Mouse (Mus musculus) hindbrain, embryonic 10.5 days (tissue): ENCODE measurements around the gene Olfr610. TPM values are rescaled to one million over a fixed set of nuclear protein-coding genes. Genes with fewer than 3 reads are reported as not detected.
"Not testable (repeated sequence)": the region's sequence is repeated elsewhere in the genome, so short reads cannot be mapped to it uniquely, and the experiment has no call there.

Experiments
- DNase-seq: peaks from one replicate; pipeline ENCODE4 v3.0.0-alpha.2; 2017; ENCODE audit warnings: low spot score
- H3K27ac ChIP-seq: fragments of 300-500 bp; sonication (generic); 2 replicates; pipeline ENCODE4 v1.5.1; 2016; ENCODE audit warnings: mild to moderate bottlenecking, moderate library complexity
- H3K27me3 ChIP-seq: fragments of 300-500 bp; sonication (generic); 2 replicates; pipeline ENCODE4 v1.6.1; 2016; ENCODE audit warnings: mild to moderate bottlenecking; ENCODE audit not compliant: poor library complexity, insufficient read depth, severe bottlenecking
- H3K36me3 ChIP-seq: fragments of 300-500 bp; sonication (generic); 2 replicates; pipeline ENCODE4 v1.6.1; 2016; ENCODE audit warnings: mild to moderate bottlenecking, moderate library complexity
- H3K4me1 ChIP-seq: fragments of 300-500 bp; sonication (generic); replicated peaks from 2 replicates; pipeline ENCODE4 v1.6.1; 2016; ENCODE audit warnings: mild to moderate bottlenecking
- H3K4me3 ChIP-seq: fragments of 300-500 bp; sonication (generic); 2 replicates; pipeline ENCODE4 v1.5.1; 2016; ENCODE audit warnings: mild to moderate bottlenecking, moderate library complexity
- H3K9me3 ChIP-seq: fragments of 300-500 bp; sonication (generic); 2 replicates; pipeline ENCODE4 v1.6.1; 2016; ENCODE audit warnings: mild to moderate bottlenecking, moderate library complexity
- WGBS: fragments of 180-500 bp; shearing (Covaris S2); methylation state at CpG from one replicate; pipeline ENCODE4 v1.1.7; 2016; 5-methylcytosine and 5-hydroxymethylcytosine counted together
- polyA plus RNA-seq: library from polyadenylated mRNA; unstranded; fragments of >200 nt; fragmentation: Nextera tagmentation; extraction: Ambion mirVana; gene quantifications from 2 replicates; pipeline ENCODE4 v1.2.1, GENCODE M21; 2016

Olfr610 gene
- not detected in 2 replicates for polyA plus RNA-seq

DNA sequence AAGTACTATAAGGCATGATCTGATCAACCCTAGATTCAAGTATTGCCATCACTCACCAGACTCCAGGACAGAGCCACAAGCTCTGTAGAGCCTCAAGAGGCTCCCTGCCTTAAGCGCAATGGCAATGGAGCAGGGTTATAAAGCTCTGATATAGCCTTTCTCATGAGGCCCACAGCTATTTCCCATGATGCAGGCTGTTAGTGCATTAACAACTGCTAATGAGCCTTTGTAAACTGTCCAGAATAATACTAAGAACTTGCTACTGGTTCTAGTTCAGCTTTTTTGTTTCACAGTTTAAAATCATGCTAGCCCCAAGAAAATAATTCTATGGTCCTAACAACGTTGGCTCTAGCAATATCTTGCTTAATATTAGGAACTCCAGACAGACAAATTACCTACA lies at the start of gene Olfr610:
Gene Olfr610 (minus strand): TSS at position 101 of the 400 bp plus-strand sequence.
- no peak for DNase-seq
- no peaks in the 10 kb centered on the region for H3K27me3 ChIP-seq
- no peaks in the 10 kb centered on the region for H3K36me3 ChIP-seq
- no peaks in the 10 kb centered on the region for H3K4me1 ChIP-seq
- WGBS: 85% methylated on average over 2 of the region's 2 CpGs
- H3K4me3 ChIP-seq: no peak within 1 kb of the TSS
- H3K27ac ChIP-seq: no peak within 1 kb of the TSS
- H3K9me3 ChIP-seq: no peaks in the 10 kb centered on the region

DNA sequence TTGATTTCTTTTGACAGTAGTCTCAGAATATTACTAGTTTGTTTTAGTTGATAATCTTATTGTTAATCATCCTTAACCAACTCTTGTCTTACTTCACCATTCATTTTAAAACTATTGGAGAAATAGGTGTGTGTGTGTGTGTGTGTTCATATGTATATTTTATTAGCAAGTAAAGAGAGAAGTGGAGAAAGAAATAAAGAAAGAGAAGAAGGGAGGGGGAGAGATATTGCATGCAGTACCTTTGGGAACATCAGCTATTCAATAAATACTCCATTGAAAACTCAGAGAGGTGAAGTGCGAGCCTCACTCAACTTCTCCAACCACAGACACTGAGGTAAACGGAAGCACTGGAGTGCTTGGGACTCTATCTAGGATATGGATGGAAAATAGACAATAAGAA lies 43.9 kb upstream of the Olfr610 start, which contains the start of gene Olfr615:
Gene Olfr615 (plus strand): TSS at position 301 of the 400 bp plus-strand sequence.
- WGBS: 89% methylated on average over 2 of the region's 2 CpGs
- Histone ChIP-seq H3K4me1 (no peaks in the 10 kb centered on the region), H3K9me3 (no peaks in the 10 kb centered on the region), H3K4me3 (no peak within 1 kb of the TSS), H3K27ac (no peak within 1 kb of the TSS), H3K36me3 (no peaks in the 10 kb centered on the region), H3K27me3 (no peaks in the 10 kb centered on the region)
- DNase-seq: no peak

DNA sequence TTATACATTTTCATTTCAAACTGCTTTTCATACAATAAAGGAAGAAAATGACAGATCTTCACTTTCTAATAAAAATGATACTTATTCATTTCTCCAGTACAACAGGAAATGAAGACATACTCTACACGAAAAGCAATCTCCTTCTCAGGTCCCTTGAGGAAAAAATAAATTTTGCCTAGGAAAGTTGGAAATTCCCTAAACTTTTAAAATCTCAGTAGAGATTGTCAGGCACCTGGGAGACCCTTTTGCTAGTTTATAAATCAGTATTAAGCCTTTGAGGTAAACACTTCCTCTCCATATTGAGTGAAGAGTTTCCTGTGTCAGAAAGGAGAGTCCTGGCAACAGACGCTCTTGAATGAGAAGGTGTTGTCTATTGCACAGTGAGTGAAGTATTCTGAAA lies 35.9 kb upstream of the Olfr610 start, which contains the start of gene Olfr613:
Gene Olfr613 (plus strand): TSS at position 301 of the 400 bp plus-strand sequence.
- H3K4me1 ChIP-seq: no peaks in the 10 kb centered on the region
- no peaks in the 10 kb centered on the region for H3K36me3 ChIP-seq
- DNase-seq: no peak
- no peaks in the 10 kb centered on the region for H3K27me3 ChIP-seq
- H3K9me3 ChIP-seq: no peaks in the 10 kb centered on the region
- no peak within 1 kb of the TSS for H3K27ac ChIP-seq
- WGBS: 75% methylated on average over 2 of the region's 2 CpGs
- no peak within 1 kb of the TSS for H3K4me3 ChIP-seq

DNA sequence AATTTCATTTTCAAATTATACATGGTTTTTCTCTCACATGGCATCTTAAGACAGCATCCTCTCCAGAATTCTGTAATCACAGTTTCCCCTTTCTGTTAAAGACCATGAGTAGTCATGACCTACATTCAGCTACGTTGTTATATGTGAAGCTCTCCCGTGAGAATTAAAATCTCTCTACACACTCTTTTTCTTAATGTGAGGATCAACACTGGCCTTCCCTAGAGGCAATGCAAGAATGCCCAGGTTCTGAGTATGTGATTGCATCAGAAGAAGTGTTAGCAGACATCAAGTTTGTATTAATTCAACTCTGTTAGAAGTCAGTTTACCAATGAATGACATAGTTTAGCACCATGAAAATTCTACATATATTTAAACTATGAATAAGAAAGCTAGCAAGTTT lies 30.7 kb upstream of the Olfr610 start, which contains the start of gene Olfr612:
Gene Olfr612 (minus strand): TSS at position 101 of the 400 bp plus-strand sequence.
- not testable (repeated sequence) for DNase-seq, H3K4me1 ChIP-seq, H3K27ac ChIP-seq, H3K4me3 ChIP-seq, H3K36me3 ChIP-seq, H3K9me3 ChIP-seq, H3K27me3 ChIP-seq
- 88% methylated on average over 2 of the region's 2 CpGs for WGBS

DNA sequence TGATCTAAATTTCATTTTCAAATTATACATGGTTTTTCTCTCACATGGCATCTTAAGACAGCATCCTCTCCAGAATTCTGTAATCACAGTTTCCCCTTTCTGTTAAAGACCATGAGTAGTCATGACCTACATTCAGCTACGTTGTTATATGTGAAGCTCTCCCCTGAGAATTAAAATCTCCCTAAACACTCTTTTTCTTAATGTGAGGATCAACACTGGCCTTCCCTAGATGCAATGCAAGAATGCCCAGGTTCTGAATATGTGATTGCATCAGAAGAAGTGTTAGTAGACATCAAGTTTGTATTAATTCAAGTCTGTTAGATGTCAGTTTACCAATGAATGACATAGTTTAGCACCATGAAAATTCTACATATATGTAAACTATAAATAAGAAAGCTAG lies 8.8 kb upstream of the Olfr610 start, which contains the start of gene Olfr611:
Gene Olfr611 (minus strand): TSS at position 101 of the 400 bp plus-strand sequence.
- not testable (repeated sequence) for H3K4me3 ChIP-seq, H3K36me3 ChIP-seq, H3K27ac ChIP-seq, DNase-seq, H3K9me3 ChIP-seq, H3K27me3 ChIP-seq, H3K4me1 ChIP-seq
- WGBS: 64% methylated on average over 1 of the region's 1 CpGs

DNA sequence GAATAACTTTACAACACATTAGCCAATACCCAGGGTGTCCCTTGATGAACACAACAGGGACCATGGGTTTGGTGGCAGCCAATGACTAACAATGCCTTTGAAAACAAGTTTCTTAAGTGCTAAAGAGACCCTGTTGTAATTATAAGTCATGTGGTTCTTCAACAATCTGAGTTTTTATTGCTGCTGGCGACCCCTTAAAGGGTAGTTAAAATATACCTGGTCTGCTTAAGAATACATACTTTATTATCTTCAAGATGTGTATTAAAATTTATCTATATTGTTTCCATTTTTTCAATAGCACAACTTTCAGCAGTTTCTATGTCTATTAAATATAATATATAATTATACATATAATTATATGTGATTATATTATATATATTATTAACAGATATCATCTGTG lies 14.0 kb downstream of the Olfr610 start, which contains the start of gene Olfr609:
Gene Olfr609 (minus strand): TSS at position 101 of the 400 bp plus-strand sequence.
- Histone ChIP-seq H3K36me3 (no peaks in the 10 kb centered on the region), H3K4me1 (no peaks in the 10 kb centered on the region), H3K27ac (no peak within 1 kb of the TSS), H3K4me3 (no peak within 1 kb of the TSS), H3K27me3 (no peaks in the 10 kb centered on the region), H3K9me3 (no peaks in the 10 kb centered on the region)
- WGBS: 74% methylated on average over 1 of the region's 1 CpGs
- no peak for DNase-seq

DNA sequence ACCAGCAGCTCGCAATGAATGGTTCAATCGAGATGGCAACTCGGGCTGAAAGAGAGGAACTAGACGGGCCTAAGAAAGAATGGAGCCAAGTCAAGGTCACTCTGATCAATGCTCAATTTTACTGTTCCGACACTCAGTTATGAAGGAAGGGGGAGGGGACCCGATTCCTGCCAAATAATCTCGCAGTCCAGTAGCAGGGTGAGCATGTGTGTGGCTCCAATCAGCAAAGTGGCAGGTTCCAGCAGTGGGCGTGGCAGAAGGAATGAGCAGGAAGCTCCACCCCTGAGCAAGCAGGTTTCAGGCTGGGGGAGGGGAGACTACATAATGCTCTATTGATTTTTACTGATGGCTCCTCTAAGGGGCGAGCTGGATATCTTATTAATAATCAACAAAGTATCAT lies 34.8 kb downstream of the Olfr610 start:
- H3K9me3 ChIP-seq, H3K4me1 ChIP-seq, DNase-seq, H3K36me3 ChIP-seq, H3K27me3 ChIP-seq, H3K4me3 ChIP-seq, H3K27ac ChIP-seq: not testable (repeated sequence)
- WGBS: 91% methylated on average over 9 of the region's 9 CpGs

DNA sequence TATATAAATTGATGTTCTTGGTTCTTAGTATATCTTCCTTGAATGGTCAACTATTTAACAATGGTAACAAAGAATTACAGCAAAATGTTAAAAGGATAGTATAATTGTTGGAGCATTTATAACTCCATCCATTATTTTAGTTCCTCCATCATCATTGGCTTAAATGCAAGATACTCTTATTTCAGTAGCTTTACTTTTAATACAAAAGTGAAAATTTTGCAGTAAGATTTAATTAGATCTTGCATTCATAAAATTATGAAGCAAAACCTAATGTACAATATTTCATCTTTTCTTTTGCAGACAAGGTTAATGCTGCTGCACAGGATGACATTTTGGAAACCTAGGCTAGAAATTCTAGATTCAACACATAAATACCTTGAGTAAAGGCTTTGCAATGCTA lies 42.3 kb downstream of the Olfr610 start, which contains the start of gene Olfr608:
Gene Olfr608 (plus strand): TSS at position 301 of the 400 bp plus-strand sequence.
- Histone ChIP-seq H3K9me3 (no peaks in the 10 kb centered on the region), H3K36me3 (no peaks in the 10 kb centered on the region), H3K4me1 (no peaks in the 10 kb centered on the region), H3K27me3 (no peaks in the 10 kb centered on the region), H3K4me3 (no peak within 1 kb of the TSS), H3K27ac (no peak within 1 kb of the TSS)
- DNase-seq: no peak

DNA sequence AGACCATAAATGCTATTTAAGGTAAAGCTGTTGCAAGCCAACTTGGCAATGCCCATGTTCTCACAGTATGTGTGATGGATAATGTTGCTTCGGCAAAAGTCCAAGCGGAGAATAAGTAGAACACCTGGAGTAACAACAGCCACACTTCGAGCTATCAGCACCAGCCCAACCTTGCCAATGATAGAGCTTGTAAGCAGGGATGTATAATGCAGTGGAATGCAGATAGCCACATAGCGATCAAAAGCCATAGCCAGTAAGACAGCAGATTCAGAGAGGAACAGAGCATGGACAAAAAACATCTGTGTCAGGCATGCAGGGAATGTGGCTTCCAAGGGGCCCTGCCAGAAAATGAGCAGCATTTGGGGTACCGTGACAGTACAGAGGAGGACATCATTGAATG lies 51.3 kb downstream of the Olfr610 start:
- no peaks in the 10 kb centered on the region for H3K4me1 ChIP-seq
- H3K36me3 ChIP-seq: no peaks in the 10 kb centered on the region
- 94% methylated on average over 5 of the region's 5 CpGs for WGBS
- no peaks in the 10 kb centered on the region for H3K27me3 ChIP-seq
- no peak overlapping the region for H3K4me3 ChIP-seq
- DNase-seq: no peak
- H3K27ac ChIP-seq: no peak overlapping the region
- H3K9me3 ChIP-seq: no peaks in the 10 kb centered on the region

Other genes with a start within 250 kb of the Olfr610 start
- gene Olfr596, start 206.5 kb downstream of the Olfr610 start, polyA plus RNA-seq: not detected in 2 replicates
- gene Olfr597, start 195.8 kb downstream of the Olfr610 start, polyA plus RNA-seq: not detected in 2 replicates
- gene Olfr598, start 188.6 kb downstream of the Olfr610 start, polyA plus RNA-seq: not detected in 2 replicates
- gene Olfr599, start 176.2 kb downstream of the Olfr610 start, polyA plus RNA-seq: not detected in 2 replicates
- not detected in 2 replicates for gene Olfr600, start 162.5 kb downstream of the Olfr610 start, polyA plus RNA-seq
- gene Olfr601, start 149.5 kb downstream of the Olfr610 start, polyA plus RNA-seq: not detected in 2 replicates
- not detected in 2 replicates for gene Olfr603, start 125.9 kb downstream of the Olfr610 start, polyA plus RNA-seq
- not detected in 2 replicates for gene Usp17lc, start 97.0 kb downstream of the Olfr610 start, polyA plus RNA-seq
- gene Olfr605, start 66.7 kb downstream of the Olfr610 start, polyA plus RNA-seq: not detected in 2 replicates
- not detected in 2 replicates for gene Olfr606, start 63.1 kb downstream of the Olfr610 start, polyA plus RNA-seq
- gene Olfr607, start 48.0 kb downstream of the Olfr610 start, polyA plus RNA-seq: not detected in 2 replicates
- not detected in 2 replicates for gene Olfr608, start 42.2 kb downstream of the Olfr610 start, polyA plus RNA-seq
- not detected in 2 replicates for gene Olfr609, start 14.1 kb downstream of the Olfr610 start, polyA plus RNA-seq
- not detected in 2 replicates for gene Olfr611, start 8.7 kb upstream of the Olfr610 start, polyA plus RNA-seq
- gene Olfr612, start 30.6 kb upstream of the Olfr610 start, polyA plus RNA-seq: not detected in 2 replicates
- gene Olfr613, start 36.0 kb upstream of the Olfr610 start, polyA plus RNA-seq: not detected in 2 replicates
- not detected in 2 replicates for gene Olfr615, start 44.0 kb upstream of the Olfr610 start, polyA plus RNA-seq
- gene Olfr616, start 57.0 kb upstream of the Olfr610 start, polyA plus RNA-seq: not detected in 2 replicates
- gene Olfr617, start 60.9 kb upstream of the Olfr610 start, polyA plus RNA-seq: not detected in 2 replicates
- not detected in 2 replicates for gene Olfr618, start 78.0 kb upstream of the Olfr610 start, polyA plus RNA-seq
- not detected in 2 replicates for gene Olfr619, start 88.5 kb upstream of the Olfr610 start, polyA plus RNA-seq
- not detected in 2 replicates for gene Olfr620, start 100.4 kb upstream of the Olfr610 start, polyA plus RNA-seq
- not detected in 2 replicates for gene Olfr622, start 130.6 kb upstream of the Olfr610 start, polyA plus RNA-seq
- gene Olfr623, start 151.6 kb upstream of the Olfr610 start, polyA plus RNA-seq: not detected in 2 replicates
- gene Olfr624, start 159.1 kb upstream of the Olfr610 start, polyA plus RNA-seq: 0.03 TPM in 1 of 2 replicates, not detected in the other
- gene Olfr625-ps1, start 170.6 kb upstream of the Olfr610 start, polyA plus RNA-seq: not detected in 2 replicates
- not detected in 2 replicates for gene Olfr243, start 202.5 kb upstream of the Olfr610 start, polyA plus RNA-seq
- not detected in 2 replicates for gene Olfr628, start 218.3 kb upstream of the Olfr610 start, polyA plus RNA-seq
- not detected in 2 replicates for gene Olfr629, start 232.8 kb upstream of the Olfr610 start, polyA plus RNA-seq
- gene Olfr630, start 245.2 kb upstream of the Olfr610 start, polyA plus RNA-seq: not detected in 2 replicates